Mouse (Mus musculus) C2C12 (cell line): ENCODE measurements around the gene Slc25a4. TPM values are rescaled to one million over a fixed set of nuclear protein-coding genes. Genes with fewer than 3 reads are reported as not detected.

ENCODE experiments used
- H3K27me3 ChIP-seq: one replicate; pipeline ENCODE4 v1.6.1; 2011; ENCODE audit not compliant: control insufficient read depth, insufficient read depth, insufficient read length
- H3K36me3 ChIP-seq: one replicate; pipeline ENCODE4 v1.6.1; 2011; ENCODE audit not compliant: control insufficient read depth, insufficient read depth
- H3K4me3 ChIP-seq: one replicate; pipeline ENCODE4 v1.5.1; 2011; ENCODE audit warnings: mild to moderate bottlenecking, control low read depth; ENCODE audit not compliant: poor library complexity, insufficient read depth, severe bottlenecking
- H3K79me2 ChIP-seq: one replicate; pipeline ENCODE4 v1.6.1; 2011; ENCODE audit not compliant: control insufficient read depth, insufficient read depth
- H3K79me3 ChIP-seq: one replicate; pipeline ENCODE4 v1.6.1; 2011; ENCODE audit warnings: low read depth, control low read depth
- H3ac ChIP-seq: one replicate; pipeline ENCODE3; 2011; ENCODE audit warnings: low read depth; ENCODE audit not compliant: control insufficient read depth, insufficient read length
- CEBPB ChIP-seq: IDR thresholded peaks from one replicate; pipeline ENCODE4 v1.6.1; 2011; ENCODE audit warnings: low read depth, mild to moderate bottlenecking, control low read depth, moderate library complexity
- CTCF ChIP-seq: IDR thresholded peaks from one replicate; pipeline ENCODE4 v1.5.1; 2011; ENCODE audit not compliant: control insufficient read depth, insufficient read depth, insufficient read length
- FOSL1 ChIP-seq: IDR thresholded peaks from one replicate; pipeline ENCODE4 v1.8.0; 2011; ENCODE audit warnings: mild to moderate bottlenecking, low read length; ENCODE audit not compliant: poor library complexity, insufficient read depth, severe bottlenecking
- MAX ChIP-seq: IDR thresholded peaks from one replicate; pipeline ENCODE4 v1.6.1; 2011; ENCODE audit warnings: mild to moderate bottlenecking, control low read depth
- MYOD1 ChIP-seq: IDR thresholded peaks from one replicate; pipeline ENCODE4 v1.6.1; 2011; ENCODE audit warnings: low read depth; ENCODE audit not compliant: control insufficient read depth, insufficient read length
- MYOG ChIP-seq: IDR thresholded peaks from one replicate; pipeline ENCODE4 v1.6.1; 2011; ENCODE audit not compliant: control insufficient read depth, insufficient read length; ENCODE audit errors: extremely low read depth
- USF1 ChIP-seq: IDR thresholded peaks from one replicate; pipeline ENCODE4 v1.6.1; 2011; ENCODE audit warnings: low read depth, mild to moderate bottlenecking, control low read depth, moderate library complexity
- polyA plus RNA-seq: library from polyadenylated mRNA; unstranded; fragments of >200 nt; fragmentation: generic; extraction: Trizol; gene quantifications from one replicate; pipeline ENCODE4 v1.2.1, GENCODE M21; 2012; ENCODE audit warnings: missing spikeins

Gene Slc25a4
- polyA plus RNA-seq, 1 experiment, result 487 TPM

DNA sequence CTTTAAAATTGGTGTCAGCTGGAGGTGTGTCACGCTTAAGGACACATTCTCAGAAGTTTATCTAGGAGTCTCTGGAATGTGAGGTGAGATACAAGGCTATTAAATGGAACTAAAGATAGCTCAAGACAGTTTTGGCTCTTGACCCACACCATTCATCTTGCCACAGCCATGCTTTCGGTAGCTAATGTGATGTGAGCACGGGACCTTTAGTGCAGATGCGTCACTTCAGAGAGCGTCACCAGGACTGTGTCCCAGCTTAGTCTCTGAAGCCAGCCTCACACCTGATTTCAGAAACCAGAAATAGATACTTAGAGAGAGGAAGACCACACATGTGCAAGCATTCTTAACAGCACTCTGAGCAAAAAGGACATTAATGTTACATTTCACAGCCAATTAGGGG, 15.5 kb upstream of the Slc25a4 start:
- H3K36me3 ChIP-seq, result no peaks in the 10 kb centered on the region
- H3K27me3 ChIP-seq, result no peaks in the 10 kb centered on the region
- H3K79me2 ChIP-seq, result no peaks in the 10 kb centered on the region
- H3ac ChIP-seq, result no peak overlapping the region
- no peaks in the 10 kb centered on the region for H3K79me3 ChIP-seq
- H3K4me3 ChIP-seq, result no peak overlapping the region
- TF ChIP-seq MAX, result no peak
- no peak for TF ChIP-seq MYOG
- TF ChIP-seq CEBPB, result no peak
- TF ChIP-seq FOSL1, result no peak
- no peak for TF ChIP-seq USF1
- no peak for TF ChIP-seq MYOD1
- no peak for TF ChIP-seq CTCF

DNA sequence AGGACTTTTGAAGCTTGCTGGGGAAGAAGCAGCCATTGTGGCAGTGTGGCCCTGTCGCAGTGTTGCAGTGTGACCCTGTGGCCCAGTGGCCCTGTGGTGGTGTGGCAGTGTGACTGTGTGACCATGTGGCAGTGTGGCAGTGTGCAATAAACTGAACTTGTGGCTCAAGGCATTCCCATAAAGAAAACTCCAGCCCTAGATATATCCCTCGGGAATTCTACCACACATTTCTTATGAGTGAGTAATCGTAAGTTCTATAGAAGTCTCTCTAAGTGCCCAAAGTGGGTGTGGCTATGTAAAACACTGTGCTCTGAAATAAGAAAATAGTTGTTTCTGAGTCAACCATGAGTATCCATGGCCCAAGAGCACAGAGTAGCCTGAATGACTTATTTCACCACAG, 14.4 kb upstream of the Slc25a4 start:
- no peak overlapping the region for H3K4me3 ChIP-seq
- no peaks in the 10 kb centered on the region for H3K36me3 ChIP-seq
- TF ChIP-seq USF1 (no peak), MYOD1 (no peak), MAX (peak; percentile 63), FOSL1 (peak; percentile 51)
- H3K79me2 ChIP-seq, result no peaks in the 10 kb centered on the region
- H3ac ChIP-seq, result no peak overlapping the region
- H3K79me3 ChIP-seq, result no peaks in the 10 kb centered on the region
- H3K27me3 ChIP-seq, result no peaks in the 10 kb centered on the region

DNA sequence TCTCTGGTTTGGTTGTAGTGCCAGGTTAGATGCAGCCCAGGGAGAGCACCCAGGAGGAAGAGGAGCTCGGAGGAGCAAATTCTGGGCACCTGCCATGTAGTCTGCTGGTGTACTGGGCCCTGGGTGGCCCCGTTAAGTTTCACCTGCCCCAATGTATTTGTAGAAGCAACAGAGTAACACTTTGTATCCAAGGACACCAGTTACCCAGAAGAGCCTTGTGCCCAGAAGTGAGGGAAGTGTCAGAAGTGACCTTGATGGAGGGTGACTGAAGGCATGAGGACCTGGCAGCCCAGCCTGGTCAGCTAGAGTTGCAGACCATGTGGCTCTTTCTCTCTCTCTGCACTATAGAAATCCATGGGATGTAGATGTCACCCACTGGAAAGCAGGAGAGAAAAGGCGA, 9.5 kb upstream of the Slc25a4 start:
- no peak overlapping the region for H3ac ChIP-seq

DNA sequence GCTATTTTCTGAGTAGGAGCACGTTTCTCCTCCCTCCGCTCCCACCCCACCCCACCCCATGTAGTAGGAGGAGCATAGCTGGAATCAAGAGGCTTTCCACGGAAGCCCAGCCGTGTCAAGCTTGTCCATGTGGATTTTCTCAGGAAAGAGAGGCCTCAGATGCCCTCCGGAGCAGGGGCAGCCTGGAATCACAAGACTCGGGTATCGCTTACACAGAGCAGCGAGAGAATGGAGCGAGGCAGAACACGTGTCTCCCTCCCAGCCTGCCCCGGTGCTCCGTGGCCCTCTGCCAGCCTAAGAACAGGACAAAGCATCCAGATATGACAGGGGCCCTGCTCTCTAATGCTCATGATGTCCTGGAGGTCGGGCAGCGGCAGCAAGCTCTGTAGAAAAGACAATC, 5.8 kb upstream of the Slc25a4 start:
- Histone ChIP-seq H3K79me3 (no peaks in the 10 kb centered on the region), H3K27me3 (no peaks in the 10 kb centered on the region), H3K4me3 (no peak overlapping the region), H3K79me2 (no peaks in the 10 kb centered on the region), H3K36me3 (no peaks in the 10 kb centered on the region), H3ac (peak overlapping the region; percentile 46)
- peak; percentile 1 for TF ChIP-seq USF1
- no peak for TF ChIP-seq CTCF

More for the DNA sequence above, 9.5 kb upstream of the Slc25a4 start:
- H3K4me3 ChIP-seq, result no peak overlapping the region
- H3K79me2 ChIP-seq, result no peaks in the 10 kb centered on the region
- H3K27me3 ChIP-seq, result no peaks in the 10 kb centered on the region
- H3K79me3 ChIP-seq, result no peaks in the 10 kb centered on the region
- H3K36me3 ChIP-seq, result no peaks in the 10 kb centered on the region
- TF ChIP-seq MAX (no peak), CEBPB (no peak), MYOG (no peak), USF1 (no peak), CTCF (no peak), MYOD1 (no peak), FOSL1 (no peak)

DNA sequence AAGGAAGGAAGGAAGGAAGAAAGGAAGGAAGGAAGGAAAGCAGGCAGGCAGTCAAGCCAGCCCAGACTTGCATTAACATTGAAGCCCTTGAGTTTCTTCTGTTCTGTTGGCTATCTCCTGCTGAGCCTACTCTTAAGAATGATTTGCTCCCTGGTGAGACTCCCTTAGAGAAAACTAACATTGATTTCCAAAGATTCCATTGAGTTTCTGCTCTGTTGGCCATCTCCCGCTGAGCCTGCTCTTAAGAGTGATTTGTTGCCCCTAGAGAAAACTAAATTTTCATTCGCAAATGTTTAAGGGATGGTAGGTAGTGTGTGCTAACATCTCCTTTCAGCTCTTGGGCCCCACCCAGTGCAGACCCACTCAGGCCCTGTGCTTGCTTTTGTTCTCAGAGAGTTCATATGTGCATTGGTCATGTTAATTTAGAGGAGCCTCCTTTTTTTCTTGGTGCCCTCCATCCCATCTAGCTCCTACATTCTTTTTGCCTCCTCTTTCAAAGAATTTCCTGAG, 2.9 kb upstream of the Slc25a4 start:
- no peaks in the 10 kb centered on the region for H3K27me3 ChIP-seq
- no peak overlapping the region for H3K4me3 ChIP-seq
- H3K79me2 ChIP-seq, result peaks cover 16% of the 10 kb centered on the region
- no peak overlapping the region for H3ac ChIP-seq
- TF ChIP-seq FOSL1 (no peak), MAX (no peak), MYOD1 (no peak), CTCF (no peak), MYOG (no peak), CEBPB (no peak), USF1 (no peak)
- peaks cover 15% of the 10 kb centered on the region for H3K79me3 ChIP-seq
- peaks cover 5% of the 10 kb centered on the region for H3K36me3 ChIP-seq

DNA sequence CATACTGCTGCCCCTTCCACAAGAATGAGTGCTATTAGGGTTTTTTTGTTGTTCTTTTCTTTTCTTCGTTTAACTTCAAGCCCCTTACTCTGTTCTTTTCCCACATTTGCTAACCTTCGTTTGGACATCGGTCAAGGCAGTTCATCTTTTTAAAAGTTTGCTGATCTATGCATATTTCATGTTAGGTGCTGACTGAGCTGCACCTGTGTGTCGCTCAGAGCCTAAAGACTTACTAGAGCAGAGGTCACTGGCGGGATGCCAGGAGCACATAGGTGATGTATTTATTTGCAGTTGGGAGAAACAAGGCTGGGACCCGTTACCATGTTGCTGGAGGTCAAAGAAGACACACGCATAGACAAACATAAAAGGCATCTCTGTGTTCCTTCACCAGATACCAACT, 1.1 kb upstream of the Slc25a4 start:
- no peaks in the 10 kb centered on the region for H3K27me3 ChIP-seq
- no peak overlapping the region for H3K4me3 ChIP-seq
- no peak for TF ChIP-seq FOSL1
- TF ChIP-seq MYOG, result no peak
- TF ChIP-seq USF1, result no peak
- TF ChIP-seq MYOD1, result no peak
- TF ChIP-seq CEBPB, result no peak
- no peak for TF ChIP-seq MAX
- no peak for TF ChIP-seq CTCF
- H3K79me2 ChIP-seq, result peaks cover 34% of the 10 kb centered on the region
- H3K79me3 ChIP-seq, result peaks cover 27% of the 10 kb centered on the region
- no peak overlapping the region for H3ac ChIP-seq
- H3K36me3 ChIP-seq, result peaks cover 23% of the 10 kb centered on the region
